Mouse (Mus musculus) adrenal gland, postnatal 4 days (tissue): Measurements from ENCODE around the gene Pth2. TPM values are rescaled to one million over a fixed set of nuclear protein-coding genes. Genes with fewer than 3 reads are reported as not detected.
A peak's percentile ranks its signal among the peaks of the same experiment; 100 is the strongest.
"Not testable (repeated sequence)": the region's sequence is repeated elsewhere in the genome, so short reads cannot be mapped to it uniquely, and the experiment has no call there.

Experiments
- DNase-seq, 2 experiments: peaks; one replicate each; pipeline ENCODE4 v3.0.0; 2021 to 2022; ENCODE audit warnings: low spot score in 2 of 2, mixed read lengths in 2 of 2
- total RNA-seq, 2 experiments: library from RNA; stranded (reverse); gene quantifications; 2 replicates each; pipeline ENCODE4 v1.2.3; 2021

Pth2 gene
- total RNA-seq, 2 experiments from 2014 or later: not detected

DNA sequence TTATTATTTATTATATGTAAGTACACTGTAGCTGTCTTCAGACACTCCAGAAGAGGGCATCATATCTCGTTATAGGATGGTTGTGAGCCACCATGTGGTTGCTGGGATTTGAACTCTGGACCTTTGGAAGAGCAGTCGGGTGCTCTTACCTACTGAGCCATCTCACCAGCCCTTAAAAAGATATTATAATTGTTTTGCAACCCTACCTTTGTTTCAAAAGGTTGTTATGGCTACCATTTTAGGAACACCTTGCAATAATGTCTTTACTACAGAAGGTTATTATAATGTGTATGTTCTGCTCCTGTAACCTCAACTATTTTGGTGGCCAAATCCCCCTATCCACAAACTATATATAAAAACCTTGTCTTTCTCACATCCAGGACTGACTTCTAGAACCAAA, 27.7 kb upstream of the Pth2 start:
- DNase-seq: not testable (repeated sequence)

DNA sequence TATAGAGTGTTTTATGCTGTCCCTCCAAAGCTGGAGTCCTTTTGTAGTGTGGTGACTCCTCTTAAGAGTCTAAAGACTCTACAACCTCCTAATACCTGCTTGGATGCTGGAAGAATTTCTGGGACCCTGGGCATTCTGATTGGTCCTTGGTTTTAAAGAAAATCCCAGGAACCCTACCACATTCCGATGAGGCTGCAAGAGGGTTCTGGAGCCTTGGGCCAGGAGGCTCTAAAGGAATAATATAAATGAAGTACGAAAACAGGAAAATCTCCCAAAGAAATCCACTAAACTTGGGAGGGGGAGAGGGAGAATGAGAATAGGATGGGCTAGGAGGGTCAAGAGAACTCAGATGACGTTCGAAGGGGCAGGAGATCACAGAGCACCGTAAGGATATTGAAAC, 27.2 kb upstream of the Pth2 start:
- DNase-seq: no peak

- peak; percentile 95 for DNase-seq
Measured at GRCm38 (mm10) chr7:45154096-45154992, 26.5 kb upstream of the Pth2 start, which contains the start of the genes Pih1d1 and Aldh16a1. Gene Pih1d1 (plus strand): TSS chr7:45154303. Gene Aldh16a1 (minus strand): TSS chr7:45154584.

GRCm38 (mm10) chr7:45154993-45155514, 25.7 kb upstream of the Pth2 start:
- DNase-seq: no peak

DNA sequence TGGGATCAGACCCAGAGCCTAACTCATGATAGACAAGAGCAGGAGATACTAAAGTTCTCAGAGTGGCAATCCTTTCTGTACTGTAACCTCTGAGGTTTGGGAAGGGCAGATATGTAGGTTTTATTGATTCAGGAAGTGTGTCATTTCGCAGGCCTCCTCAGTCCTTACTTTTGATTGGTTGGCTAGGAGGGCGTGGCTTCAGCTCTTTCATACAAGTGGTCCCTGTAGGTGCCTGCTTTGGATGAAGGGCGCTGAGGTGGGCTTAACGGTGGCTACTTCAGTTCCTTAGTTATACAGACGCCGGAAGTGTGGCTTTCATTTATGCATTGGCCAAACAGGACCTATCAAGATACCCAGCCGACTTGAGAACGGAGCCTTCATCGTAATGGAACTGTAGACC, 25.2 kb upstream of the Pth2 start:
- DNase-seq: no peak

GRCm38 (mm10) chr7:45156206-45156605, 24.6 kb upstream of the Pth2 start:
- DNase-seq: no peak

DNA sequence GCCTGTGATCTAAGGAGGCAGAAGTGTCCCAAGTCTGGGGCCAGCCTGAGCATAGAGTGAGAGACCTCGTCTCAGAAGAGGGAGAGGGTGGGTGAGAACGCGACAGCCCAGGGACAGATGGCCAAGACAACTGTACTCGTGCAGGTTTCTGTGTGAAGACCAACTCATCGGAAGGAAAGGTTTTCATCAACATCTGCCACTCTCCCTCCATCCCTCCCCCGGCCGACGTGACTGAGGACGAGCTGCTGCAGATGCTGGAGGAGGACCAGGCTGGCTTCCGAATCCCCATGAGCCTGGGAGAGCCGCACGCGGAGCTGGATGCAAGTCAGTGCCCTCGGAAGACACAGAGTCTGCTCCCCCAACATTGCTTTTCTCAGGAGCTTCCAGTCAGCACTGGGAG, 23.3 kb upstream of the Pth2 start:
- DNase-seq: no peak

DNA sequence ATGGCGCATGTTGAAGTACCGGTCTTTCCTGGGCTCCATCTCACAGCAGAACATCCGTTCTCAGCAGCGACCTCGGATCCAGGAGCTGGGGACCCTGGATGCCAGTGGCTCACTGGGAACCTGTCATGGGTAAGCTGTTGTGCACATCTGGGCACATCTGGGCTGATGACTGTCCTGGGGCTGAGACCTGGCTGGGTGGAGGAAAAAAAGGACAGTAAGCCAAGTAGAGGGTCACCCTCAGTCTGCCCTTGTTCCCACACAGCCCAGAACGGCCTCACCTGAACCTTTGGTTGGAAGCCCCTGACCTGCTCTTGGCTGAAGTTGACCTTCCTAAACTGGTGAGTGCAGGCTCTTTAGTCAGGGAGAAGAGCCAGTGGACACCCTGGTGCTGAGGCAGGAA, 21.8 kb upstream of the Pth2 start:
- no peak for DNase-seq

DNA sequence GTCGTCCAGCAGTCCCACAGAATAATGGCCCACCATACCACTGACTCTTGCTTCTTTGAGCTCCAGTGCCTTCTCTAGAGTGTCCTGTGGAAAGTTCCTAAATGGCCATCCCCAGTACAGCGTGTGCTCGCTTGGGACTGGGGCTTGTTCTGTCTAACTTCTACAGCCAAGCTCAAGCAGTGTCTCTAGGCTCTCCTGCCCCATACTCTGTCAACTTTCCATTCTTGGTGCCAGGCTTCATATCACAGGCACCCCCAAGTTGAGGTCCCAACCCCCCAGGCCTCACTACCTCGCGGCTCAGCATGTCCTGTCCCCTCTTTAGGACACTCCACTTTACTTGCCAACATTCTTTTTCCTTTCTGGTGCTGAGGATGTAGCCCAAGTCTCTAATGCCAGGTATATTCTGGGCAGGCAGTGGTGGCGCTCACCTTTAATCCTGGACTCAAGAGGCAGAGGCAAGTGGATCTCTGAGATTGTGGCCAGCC, 20.4 kb upstream of the Pth2 start:
- no peak for DNase-seq

DNA sequence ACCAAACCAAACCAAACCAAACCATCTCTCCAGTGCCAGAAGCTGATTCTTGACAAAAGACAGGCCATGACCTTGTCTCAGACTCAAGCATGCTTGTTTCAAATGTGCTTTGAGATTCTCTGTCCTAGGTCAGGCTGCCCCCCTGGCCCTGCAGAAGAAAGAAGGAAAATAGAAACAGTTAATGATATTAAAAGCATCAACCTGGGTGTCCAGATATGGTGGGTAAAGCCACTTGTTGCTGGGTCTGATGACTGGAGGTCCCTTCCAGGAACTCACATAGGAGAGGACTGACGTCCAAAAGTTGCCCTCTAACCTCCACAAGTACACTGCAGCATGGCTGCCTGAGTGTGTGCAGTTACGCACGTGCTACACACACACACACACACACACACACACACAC, 19.9 kb upstream of the Pth2 start:
- DNase-seq: no peak

- DNase-seq: peak; percentile 68 to 72
Measured at GRCm38 (mm10) chr7:45161612-45162473, 19.0 kb upstream of the Pth2 start.

- DNase-seq: no peak
Measured at GRCm38 (mm10) chr7:45162551-45162950, 18.2 kb upstream of the Pth2 start.

DNA sequence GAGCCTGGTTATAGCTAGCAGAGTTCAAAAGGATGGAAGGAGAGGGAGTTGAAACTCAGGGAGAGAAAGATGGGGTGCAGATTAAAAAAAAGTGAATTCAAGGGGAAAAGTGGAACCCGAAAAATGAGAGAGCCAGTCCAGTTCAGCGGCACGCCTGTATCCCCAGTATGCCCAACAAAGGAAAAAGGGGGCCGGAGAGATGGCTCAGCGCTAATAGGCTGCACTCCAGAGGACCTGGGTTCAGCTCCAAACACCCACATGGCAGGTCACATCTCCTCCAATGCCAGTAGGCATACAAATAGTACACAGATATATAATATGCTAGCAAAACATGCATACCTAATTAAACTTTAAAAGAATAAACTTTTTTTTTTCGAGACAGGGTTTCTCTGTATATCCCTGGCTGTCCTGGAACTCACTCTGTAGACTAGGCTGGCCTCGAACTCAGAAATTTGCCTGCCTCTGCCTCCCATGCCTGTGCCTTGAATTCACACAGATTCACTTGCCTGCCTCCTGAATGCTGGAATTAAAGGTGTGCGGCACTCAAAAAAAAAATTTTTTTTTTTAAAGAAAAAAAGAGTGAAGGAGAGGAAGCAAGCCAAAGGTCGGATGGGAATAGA, 17.7 kb upstream of the Pth2 start:
- no peak for DNase-seq

- no peak for DNase-seq
Measured at GRCm38 (mm10) chr7:45163735-45164490, 16.9 kb upstream of the Pth2 start, which contains the start of gene Slc17a7. Gene Slc17a7 (plus strand): TSS chr7:45163949.

- no peak for DNase-seq
Measured at GRCm38 (mm10) chr7:45164833-45165232, 16.0 kb upstream of the Pth2 start.

- DNase-seq: no peak
Measured at GRCm38 (mm10) chr7:45165701-45166100, 15.1 kb upstream of the Pth2 start.

DNA sequence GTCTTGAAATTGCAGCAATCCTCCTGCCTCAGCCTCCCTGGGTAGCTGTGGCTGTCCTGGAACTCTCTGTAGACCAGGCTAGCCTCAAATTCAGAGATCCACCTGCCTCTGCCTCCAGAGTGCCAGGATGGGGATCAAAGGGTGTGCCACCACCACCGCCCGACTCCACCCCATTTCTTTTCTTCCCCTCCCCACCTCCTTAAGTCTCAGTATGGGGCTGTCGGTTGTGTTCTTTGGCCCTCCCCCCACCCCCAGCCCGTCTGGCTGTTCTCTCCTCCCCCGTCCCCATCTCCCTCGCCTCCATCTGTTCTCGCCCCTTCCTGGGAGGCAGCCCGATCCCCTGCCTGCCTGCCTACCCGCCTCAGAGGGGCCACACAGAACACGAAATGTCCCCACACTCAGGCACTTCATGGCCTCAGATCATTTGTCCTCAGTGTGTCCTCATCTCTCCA, 13.8 kb upstream of the Pth2 start:
- DNase-seq: no peak

GRCm38 (mm10) chr7:45167761-45168445, 12.9 kb upstream of the Pth2 start:
- no peak for DNase-seq

DNA sequence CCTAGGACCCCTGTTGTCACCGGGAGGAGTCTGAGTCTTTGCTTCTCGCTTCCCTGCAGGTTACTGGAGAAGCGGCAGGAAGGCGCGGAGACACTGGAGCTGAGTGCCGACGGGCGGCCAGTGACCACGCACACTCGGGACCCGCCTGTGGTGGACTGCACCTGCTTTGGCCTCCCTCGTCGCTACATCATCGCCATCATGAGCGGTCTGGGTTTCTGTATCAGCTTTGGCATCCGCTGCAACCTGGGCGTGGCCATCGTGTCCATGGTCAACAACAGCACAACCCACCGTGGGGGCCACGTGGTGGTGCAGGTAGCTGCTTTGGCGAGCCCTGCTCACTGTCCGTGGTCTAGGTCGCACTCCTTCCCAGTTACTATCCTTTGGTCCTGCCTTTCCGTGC, 12.1 kb upstream of the Pth2 start:
- DNase-seq: no peak

DNA sequence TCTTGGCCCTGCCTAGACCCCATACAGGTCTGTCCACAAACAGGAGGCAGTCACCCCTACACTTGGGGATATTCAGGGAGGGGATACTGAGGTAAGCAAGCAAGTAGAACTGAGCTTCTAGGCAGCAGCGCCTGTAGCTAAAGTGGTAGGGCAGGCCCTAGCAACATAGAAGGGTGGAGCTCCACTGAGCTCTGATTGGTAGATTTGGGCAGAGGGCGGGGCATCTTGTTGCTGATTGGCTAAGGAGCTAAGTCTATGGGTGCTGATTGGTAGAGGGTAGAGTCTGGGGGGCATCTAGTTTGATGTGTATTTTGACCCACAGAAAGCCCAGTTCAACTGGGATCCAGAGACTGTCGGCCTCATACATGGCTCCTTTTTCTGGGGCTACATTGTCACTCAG, 11.3 kb upstream of the Pth2 start:
- DNase-seq: no peak
